Mouse (Mus musculus) frontal cortex, postnatal 36 days (tissue): ENCODE data around the gene Pold4.
"Not testable (repeated sequence)": the region's sequence is repeated elsewhere in the genome, so short reads cannot be mapped to it uniquely, and the experiment has no call there.

Experiments used
- DNase-seq, 2 experiments: peaks; one replicate each; pipeline ENCODE4 v3.0.0; 2022; ENCODE audit warnings: low spot score in 2 of 2

Pold4 gene

DNA sequence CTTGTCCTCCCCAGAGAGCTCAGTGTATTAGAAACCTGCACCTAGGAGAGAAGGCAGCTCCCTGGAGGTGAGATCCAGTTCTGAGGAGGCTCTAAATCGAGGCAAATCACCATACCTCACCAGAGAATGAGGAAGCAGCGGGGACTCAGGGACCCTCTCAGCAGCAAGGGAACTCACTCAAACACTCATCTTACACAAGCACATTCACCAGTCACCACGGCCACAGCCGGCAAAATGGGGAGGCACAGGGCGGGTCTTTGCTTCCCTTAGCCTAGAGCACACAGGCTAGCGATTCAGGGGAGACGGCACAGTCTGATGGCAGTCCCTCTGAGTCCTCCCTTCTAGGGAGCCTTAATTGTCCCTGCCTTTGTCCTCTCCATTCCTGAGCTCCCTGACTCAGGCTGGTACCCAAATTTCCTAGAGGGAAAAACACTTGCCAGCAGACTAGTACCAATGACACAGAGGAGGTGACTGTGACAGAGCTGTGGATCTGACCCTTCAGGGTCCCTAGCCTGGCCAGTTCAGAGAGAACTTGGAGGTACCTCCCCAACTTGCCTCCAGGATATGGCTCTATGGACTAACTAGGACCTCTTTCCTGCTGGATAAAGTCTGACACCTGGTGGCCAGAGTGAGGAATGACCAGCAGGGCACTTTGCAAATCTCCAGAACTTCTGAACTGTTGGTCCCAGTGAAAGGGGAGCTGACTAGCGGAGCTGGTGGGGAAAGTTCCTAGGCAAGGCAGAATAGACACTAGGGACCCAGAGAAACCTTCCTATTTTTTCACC lies 3.6 kb upstream of the Pold4 start:
- DNase-seq, result peak; percentile 60 to 77

GRCm38 (mm10) chr19:4228891-4229290 lies 2.8 kb upstream of the Pold4 start:
- DNase-seq, result no peak

DNA sequence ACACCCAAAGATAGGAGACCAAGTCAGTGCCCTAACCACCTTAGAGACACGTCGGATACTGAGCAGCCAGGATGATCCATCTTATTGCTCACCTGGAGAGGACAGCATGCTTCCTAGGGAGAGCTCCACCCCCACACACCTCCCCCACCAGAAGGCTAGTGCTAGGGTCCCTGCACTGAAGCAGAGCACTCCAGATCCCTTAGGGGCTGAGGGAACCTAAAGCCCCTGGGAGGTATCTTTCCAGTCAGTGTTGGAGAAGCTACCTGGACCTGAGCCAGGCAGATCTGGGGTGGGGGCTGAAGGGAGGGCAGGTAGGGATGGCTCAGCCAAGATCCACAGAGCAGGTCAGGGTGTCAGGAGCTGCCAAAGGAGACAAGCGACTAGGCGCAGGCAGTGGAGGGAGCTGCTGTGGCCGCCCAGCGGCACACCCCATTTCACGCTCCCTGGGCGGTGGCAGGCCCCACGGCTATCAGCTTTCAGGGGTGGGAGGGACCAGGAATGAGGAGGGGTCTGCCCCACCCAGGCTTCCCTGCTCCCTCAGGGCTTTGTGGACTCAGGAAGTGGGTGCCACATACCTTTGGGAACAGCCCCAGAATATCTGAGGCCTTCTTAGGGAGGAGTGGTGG lies 2.1 kb upstream of the Pold4 start:
- no peak for DNase-seq

DNA sequence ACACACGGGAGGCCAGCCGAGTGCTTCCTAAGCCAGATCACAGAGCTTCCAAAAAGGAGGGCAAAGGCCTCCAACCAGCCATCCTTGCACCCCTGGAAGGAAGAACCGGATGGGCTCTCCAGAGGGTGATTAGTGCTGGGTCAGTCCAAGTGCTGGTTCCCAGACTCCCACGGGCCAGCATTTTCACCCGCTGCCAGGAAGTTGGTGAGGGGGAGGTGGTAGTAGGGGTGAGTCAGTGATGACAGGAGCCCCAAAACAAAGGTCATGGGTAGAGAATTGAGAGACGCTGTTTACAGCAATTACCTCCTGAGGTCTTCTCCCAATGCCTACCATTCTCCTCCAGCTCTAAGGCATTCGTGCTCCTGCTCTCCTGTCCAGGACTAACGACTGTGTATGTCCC lies 1.3 kb upstream of the Pold4 start:
- no peak for DNase-seq

DNA sequence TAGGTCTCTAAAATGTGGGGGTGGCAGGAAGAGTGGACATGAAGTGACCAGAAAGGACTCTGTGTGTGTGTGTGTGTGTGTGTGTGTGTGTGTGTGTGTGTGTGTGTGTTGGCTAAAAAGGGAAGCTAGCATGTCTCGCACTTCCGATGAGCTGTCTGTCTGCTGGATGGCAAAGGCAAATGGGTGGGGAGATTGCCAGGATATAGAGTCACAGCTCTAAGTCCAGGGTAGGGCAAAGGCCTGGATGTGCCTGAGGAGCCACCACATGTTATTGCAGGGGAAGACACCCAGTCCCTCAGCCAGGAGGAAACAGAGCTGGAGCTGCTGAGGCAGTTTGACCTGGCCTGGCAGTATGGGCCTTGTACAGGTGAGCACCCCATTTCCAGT lies 480 bp downstream of the Pold4 start:
- DNase-seq, result no peak

DNA sequence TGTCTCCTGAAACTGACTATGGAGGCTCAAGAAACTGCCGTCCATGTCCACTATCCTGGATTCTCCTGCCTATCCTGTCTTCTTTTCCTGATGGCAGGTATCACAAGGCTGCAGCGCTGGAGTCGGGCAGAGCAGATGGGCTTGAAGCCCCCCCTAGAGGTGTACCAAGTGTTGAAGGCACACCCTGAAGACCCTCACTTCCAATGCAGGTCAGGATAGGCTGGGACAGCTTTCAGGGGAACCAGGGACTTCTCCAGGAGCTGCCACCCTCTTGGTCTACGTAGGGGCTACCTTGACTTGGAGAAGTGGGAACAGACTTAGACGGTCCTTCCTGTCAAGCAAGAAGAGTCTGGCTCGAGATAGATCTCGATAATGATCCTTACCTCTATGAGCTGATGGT lies 952 bp downstream of the Pold4 start:
- DNase-seq, result no peak

- no peak for DNase-seq
Measured at GRCm38 (mm10) chr19:4234548-4234947, 2.8 kb downstream of the Pold4 start.

DNA sequence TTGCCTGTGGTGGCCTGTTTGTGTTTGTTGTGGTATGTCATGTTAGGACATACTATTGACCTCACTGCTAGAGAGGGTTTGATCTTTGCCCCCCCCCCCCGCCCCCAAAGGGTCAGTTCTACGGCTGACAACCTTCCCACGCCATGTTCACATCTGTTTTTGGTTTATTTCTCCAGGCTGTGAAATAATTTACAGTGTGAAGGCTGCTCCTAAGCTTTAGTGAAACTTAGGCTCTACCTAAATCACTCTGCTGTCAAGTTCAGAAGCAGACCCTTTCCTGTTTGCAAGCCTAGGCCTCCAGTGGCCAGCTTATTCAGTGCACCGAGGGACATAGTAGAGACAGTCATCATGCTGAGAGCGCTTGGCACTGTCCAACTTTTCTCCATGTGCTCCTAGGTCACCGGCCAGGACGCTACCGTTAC lies 8.6 kb downstream of the Pold4 start:
- DNase-seq, result no peak

GRCm38 (mm10) chr19:4242416-4242815 lies 10.7 kb downstream of the Pold4 start:
- no peak for DNase-seq

DNA sequence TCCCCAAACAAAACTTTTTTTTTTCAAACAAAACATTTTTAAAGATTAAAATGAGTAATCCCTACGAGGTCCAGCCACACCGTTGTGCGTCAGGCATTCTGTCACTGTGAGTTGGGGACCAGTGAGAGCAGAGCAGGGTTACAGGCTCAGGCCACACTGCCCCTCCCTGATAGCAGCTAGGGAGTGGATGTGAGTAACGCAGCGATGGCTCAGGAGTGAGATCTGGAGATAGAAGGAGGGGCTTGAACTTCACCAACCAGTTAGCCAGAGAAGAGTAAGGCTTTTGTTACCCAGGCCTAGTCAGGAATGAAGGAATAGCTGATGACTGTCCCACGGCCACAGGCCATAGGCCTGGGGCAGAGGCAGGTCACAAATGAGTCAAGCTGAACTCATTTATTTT lies 13.1 kb downstream of the Pold4 start:
- DNase-seq, result no peak

- DNase-seq, result no peak
Measured at GRCm38 (mm10) chr19:4247010-4247409, 15.3 kb downstream of the Pold4 start.

DNA sequence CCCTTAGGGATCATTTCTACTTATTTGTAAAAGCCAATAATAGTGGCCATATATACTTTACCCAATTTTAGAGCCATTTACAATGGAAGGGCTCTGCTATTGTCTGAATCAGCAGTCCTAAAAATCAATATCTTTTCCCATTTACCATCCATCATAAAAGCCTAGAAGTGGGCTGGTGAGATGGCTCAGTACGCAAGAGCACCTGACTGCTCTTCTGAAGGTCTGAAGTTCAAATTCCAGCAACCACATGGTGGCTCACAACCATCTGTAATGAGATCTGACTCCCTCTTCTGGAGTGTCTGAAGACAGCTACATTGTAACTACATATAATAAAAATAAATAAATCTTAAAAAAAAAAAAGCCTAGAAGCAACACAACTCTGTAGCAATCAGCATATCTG lies 17.0 kb downstream of the Pold4 start:
- DNase-seq, result not testable (repeated sequence)

DNA sequence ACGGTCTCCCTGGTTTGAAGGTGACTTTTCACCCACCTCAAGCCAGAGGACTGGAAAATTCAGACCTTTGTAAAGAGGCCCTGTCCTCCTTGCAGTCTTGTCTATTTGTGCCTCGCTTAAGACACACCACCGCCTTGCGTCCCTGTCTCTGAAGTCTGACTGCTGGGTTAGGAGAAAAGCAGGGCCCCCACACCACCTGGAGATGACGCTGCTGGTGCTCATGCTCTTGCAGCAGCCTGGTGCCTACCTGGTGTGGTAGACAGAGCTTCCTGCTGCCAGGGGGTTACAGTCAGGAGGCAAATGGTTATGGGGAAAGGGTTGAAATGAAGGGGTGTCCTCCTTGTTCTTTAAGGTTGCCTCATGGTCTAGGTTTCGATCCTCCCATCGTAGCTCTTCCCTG lies 22.5 kb downstream of the Pold4 start:
- no peak for DNase-seq

DNA sequence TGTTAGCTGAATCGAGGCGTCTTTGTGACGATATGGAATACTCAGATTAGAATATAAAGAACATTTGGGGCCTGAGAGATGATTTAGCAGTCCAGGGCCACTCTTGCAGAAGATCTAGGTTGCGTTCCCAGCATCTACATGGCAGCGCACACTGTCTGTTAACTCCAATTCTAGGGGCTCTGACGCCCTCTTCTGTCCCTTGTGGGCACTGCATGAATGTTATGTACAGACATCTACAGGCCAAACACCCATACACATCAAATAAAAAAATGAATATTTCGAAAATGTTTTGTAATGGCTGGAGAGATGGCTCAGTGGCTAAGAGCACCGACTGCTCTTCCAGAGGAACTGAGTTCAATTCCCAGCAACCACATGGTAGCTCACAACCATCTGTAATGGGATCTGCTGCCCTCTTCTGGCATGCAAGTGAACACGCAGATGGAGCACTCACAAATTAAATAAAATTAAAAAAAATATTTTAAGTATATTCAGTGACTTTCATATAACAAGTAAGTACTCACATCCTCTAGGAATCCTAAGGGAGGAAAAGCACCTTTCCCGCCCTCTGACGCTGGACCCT lies 24.0 kb downstream of the Pold4 start:
- DNase-seq, result no peak

DNA sequence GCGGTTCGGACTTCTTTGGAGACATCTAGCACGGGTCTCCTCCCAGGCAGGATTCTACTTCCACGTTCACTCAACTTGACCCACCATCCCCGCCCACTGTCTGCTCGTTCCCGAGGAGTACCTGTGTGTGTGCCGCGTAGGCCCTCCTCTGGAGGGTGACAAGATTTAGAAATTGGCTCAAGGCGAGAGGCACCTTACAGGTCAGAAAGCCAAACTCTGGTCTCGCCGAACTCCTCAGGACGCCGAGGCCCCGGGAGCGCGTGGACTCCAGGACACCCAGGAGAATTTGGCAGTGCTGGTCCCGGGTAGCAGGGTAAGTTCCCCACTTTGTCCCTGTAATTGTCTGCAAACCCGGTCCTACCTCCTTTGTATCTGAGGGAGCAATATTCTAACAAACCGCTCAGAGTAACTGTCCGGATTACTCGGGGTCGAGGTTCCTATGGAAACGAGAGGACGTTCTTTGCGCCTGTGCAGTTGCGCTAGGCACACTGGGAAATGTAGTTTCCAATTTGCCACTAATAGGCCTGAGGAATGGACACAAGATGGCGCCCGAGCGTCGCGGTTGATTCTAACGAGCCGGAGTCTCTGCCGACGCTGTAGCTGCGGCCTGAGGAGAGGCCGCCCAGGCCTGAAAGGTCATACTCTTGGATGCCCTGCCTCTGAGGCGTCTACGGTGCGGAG lies 25.7 kb downstream of the Pold4 start:
- peak; percentile 90 to 97 for DNase-seq

DNA sequence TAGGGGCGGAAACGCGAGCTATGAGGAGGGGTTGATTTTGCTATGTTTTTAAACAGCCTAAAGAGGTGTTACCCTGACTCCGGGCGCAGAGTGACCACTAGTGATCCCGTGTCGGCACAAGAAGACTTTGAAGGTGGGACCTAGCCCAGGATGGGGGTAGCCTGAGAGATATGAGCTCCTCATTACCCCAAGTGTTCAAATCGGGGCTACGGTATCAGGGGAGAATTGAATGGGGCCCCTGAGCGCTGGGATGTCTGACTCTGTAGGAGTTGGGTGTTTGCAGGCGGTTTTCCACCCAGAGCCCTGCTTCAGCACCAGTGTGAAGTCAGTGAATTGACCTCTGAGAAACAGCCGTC lies 26.2 kb downstream of the Pold4 start:
- DNase-seq, result no peak

DNA sequence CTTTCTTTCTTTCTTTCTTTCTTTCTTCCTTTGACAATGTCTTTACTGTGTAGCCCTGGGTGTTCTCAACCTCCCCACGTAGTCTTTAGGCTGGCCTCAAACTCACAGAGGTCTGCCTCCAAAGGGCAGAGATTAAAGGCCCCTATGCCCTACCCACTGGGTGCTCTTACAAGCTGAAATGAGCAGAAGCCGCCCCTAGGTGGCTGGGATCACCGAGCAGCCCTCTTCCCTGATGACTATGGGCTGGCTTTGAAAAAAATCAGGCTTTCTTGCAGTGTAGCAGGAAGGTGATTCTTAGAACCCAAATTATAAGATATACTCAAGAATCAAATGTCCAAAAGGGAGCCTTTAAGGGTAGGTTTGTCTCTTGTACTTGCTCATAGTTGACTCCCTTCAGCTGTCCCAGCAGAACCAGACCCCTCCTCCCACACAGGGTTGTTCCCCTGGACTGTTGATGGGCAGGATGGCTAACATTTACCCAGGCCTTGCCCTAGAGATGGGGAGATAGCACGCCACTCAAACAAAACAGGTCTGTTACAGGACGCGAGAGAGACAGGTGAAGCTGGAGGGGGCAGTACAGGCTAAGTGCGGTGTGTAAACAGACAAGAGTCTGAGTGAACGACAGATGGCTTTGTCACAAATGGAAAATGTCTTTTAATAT lies 29.5 kb downstream of the Pold4 start:
- DNase-seq, result no peak

DNA sequence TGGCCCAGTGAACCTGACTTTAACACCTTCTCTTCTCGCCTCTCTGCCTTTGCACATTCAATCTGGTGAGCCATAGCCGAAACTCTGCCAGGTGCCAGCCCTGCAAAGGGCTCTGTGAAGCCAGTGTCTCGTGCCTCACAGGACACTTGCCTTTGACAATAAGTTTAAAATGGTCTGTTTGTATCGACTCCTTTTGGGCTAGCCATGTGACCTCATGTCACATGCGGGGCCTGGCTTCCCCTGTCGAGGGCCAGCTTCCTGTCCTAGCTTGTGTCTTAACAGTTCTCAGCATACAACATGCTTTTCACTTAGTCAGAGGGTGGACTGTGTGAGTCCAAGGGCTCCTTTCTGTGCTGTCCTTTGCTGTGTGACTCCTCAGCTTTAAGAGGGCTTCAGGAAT lies 31.1 kb downstream of the Pold4 start:
- no peak for DNase-seq

GRCm38 (mm10) chr19:4263702-4264101 lies 32.0 kb downstream of the Pold4 start:
- no peak for DNase-seq

DNA sequence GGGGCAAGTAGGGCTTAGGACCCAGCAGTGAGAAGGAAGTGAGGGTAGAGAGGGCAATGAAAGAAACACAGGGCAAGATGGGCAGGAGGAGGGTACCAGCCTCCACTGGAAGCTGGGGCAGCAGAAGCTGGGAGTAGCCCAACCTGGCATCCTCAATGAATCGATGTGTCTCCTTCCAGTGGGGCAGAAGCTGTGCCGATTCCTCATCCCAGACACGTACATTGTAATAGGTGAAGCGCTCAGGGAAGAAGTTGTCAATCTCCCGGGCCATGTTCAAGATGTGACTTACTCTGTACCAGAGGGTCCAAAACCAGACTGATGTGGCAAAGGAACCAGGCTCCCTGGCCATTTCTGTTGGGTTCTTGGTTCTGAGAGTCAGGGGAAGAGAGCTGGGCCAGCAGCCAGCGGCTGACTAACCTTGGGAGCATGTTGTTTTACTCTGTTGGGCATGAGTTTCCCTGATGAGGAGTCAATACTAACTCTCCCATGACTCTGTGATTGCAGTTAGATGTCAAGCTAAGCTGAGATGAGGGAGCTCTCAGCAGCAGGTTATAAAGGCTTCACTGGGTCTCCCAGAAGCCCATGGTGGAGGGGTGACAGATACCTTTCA lies 32.6 kb downstream of the Pold4 start:
- no peak for DNase-seq

- no peak for DNase-seq
Measured at GRCm38 (mm10) chr19:4265956-4266355, 34.3 kb downstream of the Pold4 start.
